ENCODE assay signal across 9 mouse cellular contexts in the genomic region with DNA sequence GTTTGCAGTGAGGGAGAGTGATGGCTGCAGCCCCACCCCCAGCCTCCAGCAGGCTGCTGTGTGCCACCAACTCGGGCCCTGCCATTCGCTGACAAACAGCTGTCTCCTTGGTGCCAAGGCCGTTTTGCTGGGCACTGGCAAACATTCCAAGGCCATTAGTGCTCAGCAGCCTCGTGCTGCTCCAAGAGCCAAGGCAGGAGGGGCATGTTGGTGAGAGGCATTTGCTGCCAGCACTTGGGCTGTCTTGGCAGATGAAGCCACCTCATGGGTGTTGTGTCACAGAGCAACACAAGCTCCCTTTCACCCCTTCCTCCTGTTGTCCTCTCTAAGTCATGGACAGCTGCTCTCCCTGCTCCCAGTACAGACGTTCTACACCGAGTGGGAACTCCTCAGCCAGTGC. TPM values are rescaled to one million over a fixed set of nuclear protein-coding genes. Genes with fewer than 3 reads are reported as not detected.
DNase-seq lines count a peak whose midpoint lies in the region; ATAC-seq lines count a peak whose summit lies in the region.
"Had no signal": no experiment of that assay in that cellular context is flagged by ENCODE, and none has a peak within 500 bp of the region (broad histone marks: within the 10 kb centered on the region; RNA-seq: fewer than 3 reads in every experiment).

No protein-coding gene starts in this region.

- 69% methylated on average over 6 of the region's 6 CpGs for WGBS in hindbrain, embryonic 13.5 days
- WGBS in hindbrain, embryonic 11.5 days: 81% methylated on average over 6 of the region's 6 CpGs

- ATAC-seq in hindbrain, embryonic 13.5 days (ENCODE audit: low FRiP score): no peak
- ATAC-seq in hindbrain, embryonic 11.5 days (ENCODE audit: low FRiP score): no peak
- ATAC-seq in erythroblast, adult 5-6 weeks (replicated peaks; ENCODE audit: low FRiP score, poor library complexity, severe bottlenecking): no peak

- no peaks in the 10 kb centered on the region for H3K27me3 ChIP-seq in hindbrain, embryonic 13.5 days
- no peaks in the 10 kb centered on the region for H3K27me3 ChIP-seq in hindbrain, embryonic 11.5 days (ENCODE audit: control insufficient read depth, insufficient read depth, low read length)
- H3K27me3 ChIP-seq: megakaryocyte, embryonic 14.5 days had no signal

- DNase-seq in hindbrain, embryonic 11.5 days (ENCODE audit: low spot score): no peak
- peak; percentile 74 for DNase-seq in Muller cell, postnatal 12 days (ENCODE audit: inconsistent ontology term)
- DNase-seq in cerebellum, adult 18-20 months: peak; percentile 19 to 44
- DNase-seq in heart, postnatal 25 days (ENCODE audit: low spot score): peak; percentile 38
- peak; percentile 25 for DNase-seq in right cerebral cortex, postnatal 25 days
- DNase-seq in thymus, postnatal 10 days (ENCODE audit: low spot score in 2 of 2): no peak

- H3K9ac ChIP-seq in hindbrain, embryonic 13.5 days: no peak overlapping the region
- no peak overlapping the region for H3K9ac ChIP-seq in hindbrain, embryonic 11.5 days (ENCODE audit: low read depth, low read length)

- intact Hi-C loops in heart, postnatal 25 days (cut with DNase I): loop anchor here (5.0 kb wide), 1 partner anchor 51 kb away; no protein-coding TSS in a partner anchor

- H3K9me3 ChIP-seq in hindbrain, embryonic 13.5 days: no peaks in the 10 kb centered on the region
- H3K9me3 ChIP-seq in hindbrain, embryonic 11.5 days (ENCODE audit: control insufficient read depth, low read length): no peaks in the 10 kb centered on the region
- H3K9me3 ChIP-seq: megakaryocyte, embryonic 14.5 days had no signal

- H3K4me3 ChIP-seq in hindbrain, embryonic 13.5 days: no peak overlapping the region
- H3K4me3 ChIP-seq in hindbrain, embryonic 11.5 days (ENCODE audit: low read depth, low read length): no peak overlapping the region
- H3K4me3 ChIP-seq: megakaryocyte, embryonic 14.5 days had no signal

- H3K36me3 ChIP-seq in hindbrain, embryonic 13.5 days: peaks cover 25% of the 10 kb centered on the region
- no peaks in the 10 kb centered on the region for H3K36me3 ChIP-seq in hindbrain, embryonic 11.5 days (ENCODE audit: control insufficient read depth, insufficient read depth, low read length)

- H3K4me2 ChIP-seq in hindbrain, embryonic 13.5 days: no peak overlapping the region
- H3K4me2 ChIP-seq in hindbrain, embryonic 11.5 days (replicated peaks; ENCODE audit: low read depth, low read length): no peak overlapping the region

- H3K27ac ChIP-seq in hindbrain, embryonic 13.5 days: peak overlapping the region; percentile 23; the same call in 1 of the 2 replicates
- no peak overlapping the region for H3K27ac ChIP-seq in hindbrain, embryonic 11.5 days (ENCODE audit: low read depth, low read length)

- H3K4me1 ChIP-seq in hindbrain, embryonic 13.5 days (replicated peaks): peaks cover 15% of the 10 kb centered on the region
- no peaks in the 10 kb centered on the region for H3K4me1 ChIP-seq in hindbrain, embryonic 11.5 days (replicated peaks; ENCODE audit: control insufficient read depth, insufficient read depth, low read length)

RNA-seq across cellular contexts. Expression of gene Vstm2l, which starts 41.2 kb away (rescaled TPM):
- polyA plus RNA-seq in hindbrain, embryonic 13.5 days (2015; fragmentation: Nextera tagmentation; extraction: Ambion mirVana): 16.9 and 21.6 TPM in 2 replicates
- 4.5 and 6.4 TPM in 2 replicates for polyA plus RNA-seq in hindbrain, embryonic 11.5 days (2014; fragmentation: Nextera tagmentation; extraction: Ambion mirVana)
- not detected for total RNA-seq in heart, postnatal 25 days (2021)
- total RNA-seq in erythroblast, adult 5-6 weeks (2015; ENCODE audit: low replicate concordance): not detected in 2 replicates
- total RNA-seq in erythroblast, adult 5-6 weeks (2017; ENCODE audit: low replicate concordance): not detected in 2 replicates

Comparison
In these comparisons a context has a peak if more than half of its experiments do, and no peak if none do; other contexts are left out.
1. DNase-seq: peak in Muller cell, postnatal 12 days (single experiment), cerebellum, adult 18-20 months (2 of 2), heart, postnatal 25 days (single experiment) and right cerebral cortex, postnatal 25 days (single experiment); none in hindbrain, embryonic 11.5 days (single experiment) and thymus, postnatal 10 days (0 of 2).